Mouse (Mus musculus) limb, embryonic 11.5 days (tissue): Measurements from ENCODE around the gene Agap1. TPM values are rescaled to one million over a fixed set of nuclear protein-coding genes. Genes with fewer than 3 reads are reported as not detected.

Experiments used
- ATAC-seq: fragments of 200-750 bp; cut with Nextera tagmentation; 2 replicates; pipeline ENCODE4 v1.8.0; 2017; ENCODE audit warnings: low read depth; ENCODE audit not compliant: insufficient number of reproducible peaks, low FRiP score, low TSS enrichment
- DNase-seq: peaks from one replicate; pipeline ENCODE4 v3.0.0-alpha.2; 2015; ENCODE audit warnings: low spot score
- H3K27ac ChIP-seq: fragments of 300-500 bp; sonication (generic); replicated peaks from 2 replicates; pipeline ENCODE4 v1.5.1; 2014; ENCODE audit warnings: low read depth, mild to moderate bottlenecking, low read length
- H3K27me3 ChIP-seq: fragments of 300-500 bp; sonication (generic); 2 replicates; pipeline ENCODE4 v1.6.1; 2014; ENCODE audit warnings: mild to moderate bottlenecking, low read length, mixed read lengths; ENCODE audit not compliant: control insufficient read depth, insufficient read depth
- H3K36me3 ChIP-seq: fragments of 300-500 bp; sonication (generic); 2 replicates; pipeline ENCODE4 v1.6.1; 2014; ENCODE audit warnings: mild to moderate bottlenecking, low read length, moderate library complexity, mixed read lengths; ENCODE audit not compliant: control insufficient read depth, insufficient read depth
- H3K4me1 ChIP-seq: fragments of 300-500 bp; sonication (generic); 2 replicates; pipeline ENCODE4 v1.6.1; 2014; ENCODE audit warnings: low read length, mixed read lengths; ENCODE audit not compliant: control insufficient read depth, insufficient read depth
- H3K4me2 ChIP-seq: fragments of 300-500 bp; sonication (generic); 2 replicates; pipeline ENCODE4 v1.6.1; 2014; ENCODE audit warnings: low read depth, mild to moderate bottlenecking, moderate library complexity; ENCODE audit not compliant: severe bottlenecking
- H3K4me3 ChIP-seq: fragments of 300-500 bp; sonication (generic); 2 replicates; pipeline ENCODE4 v1.5.1; 2014; ENCODE audit warnings: low read depth, low read length
- H3K9ac ChIP-seq: fragments of 300-500 bp; sonication (generic); 2 replicates; pipeline ENCODE4 v1.6.1; 2014; ENCODE audit warnings: mild to moderate bottlenecking, low read length
- H3K9me3 ChIP-seq: fragments of 300-500 bp; sonication (generic); 2 replicates; pipeline ENCODE4 v1.6.1; 2016; ENCODE audit warnings: low read length; ENCODE audit not compliant: control insufficient read depth
- WGBS: fragments of 180-500 bp; shearing (Covaris S2); extraction: QIAGEN DNeasy Blood & Tissue Kit; methylation state at CpG from one replicate; pipeline ENCODE4 v1.1.7; 2014; 5-methylcytosine and 5-hydroxymethylcytosine counted together
- polyA plus RNA-seq: library from polyadenylated mRNA; unstranded; fragments of >200 nt; fragmentation: Nextera tagmentation; extraction: Ambion mirVana; gene quantifications from 2 replicates; pipeline ENCODE4 v1.2.1, GENCODE M21; 2014

Gene Agap1
- polyA plus RNA-seq, 1 experiment from 2014 or later = 14.0 TPM

GRCm38 (mm10) chr1:89563399-89563798, 108.8 kb downstream of the Agap1 start:
- Histone ChIP-seq H3K9me3 (no peaks in the 10 kb centered on the region), H3K27ac (no peak overlapping the region), H3K4me2 (no peak overlapping the region), H3K36me3 (no peaks in the 10 kb centered on the region), H3K4me1 (peaks cover 30% of the 10 kb centered on the region), H3K9ac (no peak overlapping the region), H3K27me3 (no peaks in the 10 kb centered on the region), H3K4me3 (no peak overlapping the region)
- DNase-seq (no peak), ATAC-seq (no peak)
- 83% methylated on average over 4 of the region's 4 CpGs for WGBS

GRCm38 (mm10) chr1:89566578-89567488, 112.2 kb downstream of the Agap1 start:
- Histone ChIP-seq H3K9me3 (no peaks in the 10 kb centered on the region), H3K4me3 (no peak overlapping the region), H3K27me3 (no peaks in the 10 kb centered on the region), H3K4me1 (peaks cover 44% of the 10 kb centered on the region), H3K4me2 (no peak overlapping the region), H3K9ac (no peak overlapping the region), H3K36me3 (no peaks in the 10 kb centered on the region), H3K27ac (0 out of 2 replicates have a peak overlapping the region, but pooled peaks have one; percentile 40)
- DNase-seq = no peak
- WGBS = 16% methylated on average over 9 of the region's 9 CpGs
- no peak for ATAC-seq

- DNase-seq (peak; percentile 36), ATAC-seq (no peak; the same call in 1 of the 2 replicates)
- peaks cover 44% of the 10 kb centered on the region for H3K4me1 ChIP-seq
- H3K9me3 ChIP-seq = no peaks in the 10 kb centered on the region
- peak overlapping the region; percentile 10; the same call in 1 of the 2 replicates for H3K4me2 ChIP-seq
- no peaks in the 10 kb centered on the region for H3K27me3 ChIP-seq
- H3K9ac ChIP-seq = no peak overlapping the region
- WGBS = 53% methylated on average over 6 of the region's 6 CpGs
- H3K4me3 ChIP-seq = no peak overlapping the region
- H3K27ac ChIP-seq = peak overlapping the region; percentile 18; the same call in 1 of the 2 replicates
- H3K36me3 ChIP-seq = no peaks in the 10 kb centered on the region
Measured at GRCm38 (mm10) chr1:89568546-89569405, 114.2 kb downstream of the Agap1 start.

DNA sequence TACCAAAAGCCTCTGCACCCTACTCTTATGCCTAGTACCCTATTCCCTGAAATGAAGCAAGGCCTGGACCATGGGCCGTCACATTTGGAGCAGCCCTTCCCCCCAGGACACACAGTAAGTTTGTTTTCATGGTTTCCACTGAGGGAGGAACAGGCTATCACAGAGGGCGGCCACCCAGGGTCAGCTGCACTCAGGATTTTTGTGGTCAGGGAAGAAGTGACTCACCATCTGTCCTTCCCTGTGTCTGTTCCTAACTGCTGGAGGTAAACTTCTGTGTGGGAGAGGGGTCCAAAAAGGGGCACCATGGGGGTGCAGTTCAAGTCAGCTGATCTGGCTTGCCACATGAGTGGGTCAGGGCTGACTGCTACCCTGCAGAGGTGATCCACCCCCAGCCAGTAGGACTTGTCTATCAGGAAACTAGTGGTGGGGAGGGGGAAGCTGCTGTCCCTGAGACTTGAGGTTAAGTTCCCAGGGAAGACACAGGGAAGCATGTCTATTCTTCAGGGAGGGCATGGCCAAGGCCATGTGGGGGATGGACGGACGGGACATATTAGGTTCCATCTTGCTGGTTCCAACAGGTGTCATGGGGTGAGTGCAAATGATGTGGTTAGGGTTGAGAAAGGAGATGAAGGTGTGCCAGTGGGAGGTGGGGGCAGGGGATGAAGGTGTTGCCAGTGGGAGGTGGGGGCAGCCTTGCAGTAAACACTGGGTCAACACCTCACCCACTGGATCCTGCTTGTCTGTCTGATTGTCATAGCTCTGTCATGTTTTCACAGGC, 116.1 kb downstream of the Agap1 start:
- Histone ChIP-seq H3K27ac (no peak overlapping the region), H3K27me3 (no peaks in the 10 kb centered on the region), H3K9ac (no peak overlapping the region), H3K4me1 (peaks cover 39% of the 10 kb centered on the region), H3K36me3 (no peaks in the 10 kb centered on the region), H3K4me2 (no peak overlapping the region), H3K9me3 (no peaks in the 10 kb centered on the region), H3K4me3 (no peak overlapping the region)
- ATAC-seq (no peak), DNase-seq (no peak)
- 79% methylated on average over 4 of the region's 4 CpGs for WGBS

DNA sequence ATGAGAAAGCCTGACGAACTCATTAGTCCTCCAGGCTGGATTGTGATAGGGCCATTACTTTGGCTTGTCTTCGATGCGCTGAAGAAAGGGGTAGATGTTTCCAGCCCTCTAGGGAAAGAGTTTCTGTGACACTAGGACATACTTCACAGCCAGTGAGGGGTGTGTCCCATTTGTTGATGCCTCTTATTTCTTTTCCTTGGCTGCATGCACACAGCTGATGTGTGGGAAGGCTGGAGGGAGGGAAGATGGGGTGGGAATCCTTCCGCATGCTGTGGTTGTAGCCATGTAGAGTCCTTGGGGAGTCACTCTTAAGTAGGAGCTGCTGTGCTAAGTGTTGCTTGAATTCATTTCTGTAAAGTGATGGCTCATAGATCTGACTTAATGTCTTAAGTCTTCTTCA, 118.9 kb downstream of the Agap1 start:
- no peak overlapping the region for H3K4me2 ChIP-seq
- no peak overlapping the region for H3K9ac ChIP-seq
- ATAC-seq (no peak), DNase-seq (no peak)
- peaks cover 24% of the 10 kb centered on the region for H3K4me1 ChIP-seq
- H3K36me3 ChIP-seq = no peaks in the 10 kb centered on the region
- H3K9me3 ChIP-seq = no peaks in the 10 kb centered on the region
- no peak overlapping the region for H3K4me3 ChIP-seq
- H3K27me3 ChIP-seq = no peaks in the 10 kb centered on the region
- H3K27ac ChIP-seq = no peak overlapping the region
- 96% methylated on average over 4 of the region's 4 CpGs for WGBS

DNA sequence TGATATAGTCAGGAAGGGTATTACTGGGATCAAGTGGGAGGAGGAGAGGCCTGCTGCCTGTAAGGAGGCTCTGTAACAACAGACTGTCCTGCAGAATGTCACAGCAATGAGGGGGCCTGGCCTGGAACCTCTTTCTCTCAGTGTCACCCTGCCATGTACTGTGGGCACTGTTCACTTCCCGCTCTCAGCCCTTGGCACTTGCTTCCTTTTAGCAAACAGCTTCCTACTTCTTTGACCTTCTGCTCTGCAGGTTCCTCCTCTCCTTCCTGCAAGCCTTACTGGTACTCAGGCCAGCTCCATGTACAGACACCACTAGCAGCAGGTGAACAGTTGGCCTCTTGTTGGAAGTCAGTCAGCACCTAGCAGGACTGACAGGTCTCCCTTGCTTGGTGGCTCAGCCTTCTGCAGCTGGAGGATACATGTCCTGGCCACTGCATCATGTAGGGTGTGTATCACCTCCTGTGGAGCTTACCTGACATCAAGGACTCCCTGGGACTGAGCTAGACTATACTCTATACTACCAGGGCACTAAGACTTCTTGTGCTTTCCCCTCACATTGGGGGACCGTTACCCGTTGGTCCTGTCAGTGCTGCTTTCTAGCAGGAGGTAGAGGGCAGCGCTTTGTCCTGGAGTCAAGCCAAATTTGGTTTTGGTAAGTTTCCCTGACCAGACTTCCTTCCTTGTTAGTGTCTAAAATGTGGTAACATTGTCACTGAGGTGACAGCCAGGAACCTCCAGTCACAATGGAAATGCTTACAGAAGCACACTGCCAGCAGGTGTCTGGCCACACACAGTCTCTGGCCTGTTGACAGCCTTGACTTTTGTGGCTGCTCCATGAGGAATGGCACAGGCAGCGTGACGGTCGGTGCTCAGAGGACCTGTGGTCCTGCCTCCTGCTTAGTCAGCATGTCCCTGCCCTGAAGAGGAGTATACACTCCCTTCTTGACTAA, 120.6 kb downstream of the Agap1 start:
- Histone ChIP-seq H3K27ac (no peak overlapping the region), H3K27me3 (no peaks in the 10 kb centered on the region), H3K9me3 (no peaks in the 10 kb centered on the region), H3K4me3 (no peak overlapping the region), H3K9ac (no peak overlapping the region), H3K4me2 (no peak overlapping the region), H3K4me1 (peaks cover 12% of the 10 kb centered on the region), H3K36me3 (no peaks in the 10 kb centered on the region)
- 78% methylated on average over 7 of the region's 7 CpGs for WGBS
- ATAC-seq = no peak
- DNase-seq = no peak

GRCm38 (mm10) chr1:89576174-89576890, 121.7 kb downstream of the Agap1 start:
- Histone ChIP-seq H3K27me3 (peaks cover 4% of the 10 kb centered on the region; the same call in 1 of the 2 replicates), H3K27ac (no peak overlapping the region; the same call in 1 of the 2 replicates), H3K4me3 (no peak overlapping the region), H3K9me3 (no peaks in the 10 kb centered on the region), H3K4me1 (peaks cover 18% of the 10 kb centered on the region), H3K4me2 (no peak overlapping the region; the same call in 1 of the 2 replicates), H3K9ac (no peak overlapping the region), H3K36me3 (no peaks in the 10 kb centered on the region)
- DNase-seq (no peak), ATAC-seq (no peak)
- WGBS = 68% methylated on average over 7 of the region's 7 CpGs
